Mouse (Mus musculus) layer of hippocampus, adult 9-10 months (tissue): ENCODE measurements around the gene Hist2h2be.
"Not testable (repeated sequence)": the region's sequence is repeated elsewhere in the genome, so short reads cannot be mapped to it uniquely, and the experiment has no call there.

Experiments
- DNase-seq: peaks from one replicate; pipeline ENCODE4 v3.0.0; 2022; ENCODE audit warnings: low spot score

Hist2h2be gene

DNA sequence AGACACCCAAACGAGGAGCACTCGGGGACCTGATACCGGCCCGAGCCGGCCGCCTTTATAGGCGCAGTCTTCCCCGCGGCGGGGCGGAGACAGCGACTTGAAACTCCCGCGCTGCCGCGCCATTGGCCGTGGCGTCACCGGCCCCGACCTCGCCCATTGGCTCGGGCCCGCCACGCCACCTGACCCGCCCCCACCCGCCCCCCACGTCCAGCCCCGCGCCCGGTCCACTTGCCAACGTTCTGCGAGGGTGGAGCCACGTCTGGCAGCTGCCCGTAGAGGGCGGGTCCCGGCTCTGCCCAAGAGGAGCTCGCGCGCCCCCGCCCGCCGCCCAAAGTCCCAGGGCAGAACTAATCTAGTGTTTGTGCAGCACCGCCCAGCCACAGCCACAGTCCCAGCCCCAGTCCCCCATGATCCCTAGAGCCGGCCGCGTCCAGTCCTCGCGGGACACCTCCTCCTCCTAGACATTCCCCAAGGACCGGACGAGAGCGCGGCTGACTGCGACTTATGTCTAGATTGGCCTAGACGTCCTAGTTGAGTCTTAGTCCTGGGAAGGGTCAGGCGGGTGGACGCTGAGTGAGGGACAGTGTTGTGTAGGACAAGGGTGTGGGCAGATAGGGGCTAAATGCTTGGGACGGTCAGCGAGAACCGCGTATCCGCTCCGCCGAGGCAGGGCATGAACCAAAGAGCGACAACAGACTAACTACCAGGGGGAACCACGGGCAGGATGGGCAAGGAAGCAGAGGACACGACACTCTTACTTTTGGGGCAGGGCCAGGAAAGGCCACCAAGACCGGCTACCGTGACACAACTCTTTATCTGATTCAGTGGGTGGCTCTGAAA lies 18.3 kb downstream of the Hist2h2be start, which contains the start of gene Hist2h3c2:
TSS of gene Hist2h3c2 (minus strand) at position 174 of the 840 bp plus-strand sequence.
- DNase-seq = not testable (repeated sequence)

DNA sequence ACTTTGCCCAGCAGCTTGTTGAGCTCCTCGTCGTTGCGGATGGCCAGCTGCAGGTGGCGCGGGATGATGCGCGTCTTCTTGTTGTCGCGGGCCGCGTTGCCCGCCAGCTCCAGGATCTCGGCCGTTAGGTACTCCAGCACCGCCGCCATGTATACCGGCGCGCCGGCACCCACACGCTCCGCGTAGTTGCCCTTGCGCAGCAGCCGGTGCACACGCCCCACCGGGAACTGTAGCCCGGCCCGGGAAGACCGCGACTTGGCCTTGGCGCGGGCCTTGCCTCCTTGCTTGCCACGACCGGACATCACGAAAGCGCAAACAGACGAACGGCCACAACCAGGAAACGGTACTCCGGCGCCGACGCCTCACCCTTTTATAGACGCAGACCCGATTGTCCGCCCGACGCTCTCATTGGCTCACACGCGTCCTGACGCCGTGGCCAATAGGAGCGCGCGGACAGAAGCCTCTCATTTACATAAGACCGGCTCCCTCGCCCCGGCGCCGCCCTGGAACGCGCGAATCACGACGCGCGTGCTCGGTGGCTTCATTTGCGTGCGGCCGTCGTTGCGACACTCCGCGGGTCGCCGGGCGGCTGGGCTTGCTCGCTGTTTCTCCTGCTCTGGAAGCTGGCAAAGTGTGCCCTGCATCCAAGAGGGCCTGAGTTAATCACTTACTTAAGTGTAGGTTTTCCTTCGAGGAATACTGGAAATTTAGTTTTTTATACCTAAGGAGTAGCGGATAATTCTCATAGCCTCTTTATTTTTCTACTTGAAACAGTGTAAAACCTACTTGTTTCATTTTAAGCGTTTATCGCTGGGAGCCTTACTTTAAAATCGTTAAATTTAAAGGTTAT lies 19.3 kb downstream of the Hist2h2be start, which contains the start of gene Hist2h2aa2:
TSS of gene Hist2h2aa2 (minus strand) at position 328 of the 850 bp plus-strand sequence.
- peak; percentile 93 for DNase-seq

DNA sequence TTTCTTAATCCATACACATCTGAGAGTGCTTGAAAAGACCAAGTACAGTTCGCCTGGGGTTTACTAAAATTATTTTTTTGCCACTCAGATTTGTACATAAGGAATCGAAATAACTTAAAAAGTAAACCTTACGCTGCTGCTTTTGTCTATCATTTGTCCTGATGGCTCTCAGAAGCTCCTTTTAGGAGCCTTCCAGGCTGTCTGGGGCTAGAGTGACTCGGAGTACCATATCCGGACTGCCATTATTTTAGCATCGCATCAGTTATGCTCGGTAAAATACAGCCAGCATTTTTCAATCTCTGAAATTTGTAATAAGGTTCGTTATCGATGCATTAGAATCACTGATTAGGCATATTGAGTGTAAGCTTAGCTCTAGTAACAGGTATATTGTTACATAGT lies 19.9 kb downstream of the Hist2h2be start:
- no peak for DNase-seq

DNA sequence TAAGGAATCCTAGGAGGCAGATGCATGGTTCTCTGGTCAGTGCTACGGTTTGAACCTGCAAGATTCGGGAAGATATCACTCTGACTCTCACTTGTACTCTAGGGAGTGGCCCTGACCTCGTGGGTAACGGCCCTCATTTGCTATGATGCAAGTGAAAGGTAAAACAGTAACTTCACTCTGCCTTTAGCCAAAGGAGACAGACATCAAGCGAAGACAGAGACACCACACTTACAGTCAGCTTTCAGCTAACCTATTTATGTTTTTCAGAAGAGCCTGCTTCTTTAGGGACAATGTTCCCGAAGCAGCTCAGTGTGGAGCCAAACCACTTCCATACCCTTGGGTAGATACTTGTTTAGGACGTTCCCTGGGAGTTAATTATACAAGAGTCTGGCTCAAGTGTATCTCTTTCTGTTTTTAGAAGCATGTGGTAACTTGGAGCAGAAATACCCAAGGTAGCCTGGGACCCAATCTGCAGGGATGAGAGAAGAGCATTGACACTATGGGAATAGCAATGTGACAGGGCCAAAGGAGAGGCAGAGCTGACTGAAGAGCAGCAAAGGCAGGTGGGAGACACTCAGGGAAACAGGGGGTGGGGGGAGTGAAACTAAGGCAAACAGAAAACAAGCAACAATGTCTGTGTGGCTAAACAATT lies 23.1 kb downstream of the Hist2h2be start:
- no peak for DNase-seq

DNA sequence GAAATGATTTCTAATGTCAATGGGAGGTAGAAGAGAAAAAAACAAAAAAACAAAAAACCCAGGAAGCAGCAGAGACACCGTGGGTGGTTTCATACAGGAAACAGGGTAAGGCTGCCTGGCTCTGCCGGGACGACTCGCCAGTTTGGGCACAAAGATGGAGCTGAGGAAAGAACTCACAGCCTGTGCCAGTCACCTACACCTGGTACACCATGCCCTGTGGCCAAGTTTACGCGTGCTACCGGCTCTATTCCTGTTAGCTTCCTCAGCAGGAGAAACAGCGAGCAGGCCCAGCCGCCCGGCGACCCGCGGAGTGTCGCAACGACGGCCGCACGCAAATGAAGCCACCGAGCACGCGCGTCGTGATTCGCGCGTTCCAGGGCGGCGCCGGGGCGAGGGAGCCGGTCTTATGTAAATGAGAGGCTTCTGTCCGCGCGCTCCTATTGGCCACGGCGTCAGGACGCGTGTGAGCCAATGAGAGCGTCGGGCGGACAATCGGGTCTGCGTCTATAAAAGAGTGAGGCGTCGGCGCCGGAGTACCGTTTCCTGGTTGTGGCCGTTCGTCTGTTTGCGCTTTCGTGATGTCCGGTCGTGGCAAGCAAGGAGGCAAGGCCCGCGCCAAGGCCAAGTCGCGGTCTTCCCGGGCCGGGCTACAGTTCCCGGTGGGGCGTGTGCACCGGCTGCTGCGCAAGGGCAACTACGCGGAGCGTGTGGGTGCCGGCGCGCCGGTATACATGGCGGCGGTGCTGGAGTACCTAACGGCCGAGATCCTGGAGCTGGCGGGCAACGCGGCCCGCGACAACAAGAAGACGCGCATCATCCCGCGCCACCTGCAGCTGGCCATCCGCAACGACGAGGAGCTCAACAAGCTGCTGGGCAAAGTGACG lies 24.3 kb downstream of the Hist2h2be start, which contains the start of gene Hist2h2aa1:
TSS of gene Hist2h2aa1 (plus strand) at position 495 of the 884 bp plus-strand sequence.
- peak; percentile 73 for DNase-seq

DNA sequence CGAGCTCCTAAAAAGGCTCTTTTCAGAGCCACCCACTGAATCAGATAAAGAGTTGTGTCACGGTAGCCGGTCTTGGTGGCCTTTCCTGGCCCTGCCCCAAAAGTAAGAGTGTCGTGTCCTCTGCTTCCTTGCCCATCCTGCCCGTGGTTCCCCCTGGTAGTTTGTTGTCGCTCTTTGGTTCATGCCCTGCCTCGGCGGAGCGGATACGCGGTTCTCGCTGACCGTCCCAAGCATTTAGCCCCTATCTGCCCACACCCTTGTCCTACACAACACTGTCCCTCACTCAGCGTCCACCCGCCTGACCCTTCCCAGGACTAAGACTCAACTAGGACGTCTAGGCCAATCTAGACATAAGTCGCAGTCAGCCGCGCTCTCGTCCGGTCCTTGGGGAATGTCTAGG lies 25.1 kb downstream of the Hist2h2be start:
- DNase-seq = not testable (repeated sequence)

DNA sequence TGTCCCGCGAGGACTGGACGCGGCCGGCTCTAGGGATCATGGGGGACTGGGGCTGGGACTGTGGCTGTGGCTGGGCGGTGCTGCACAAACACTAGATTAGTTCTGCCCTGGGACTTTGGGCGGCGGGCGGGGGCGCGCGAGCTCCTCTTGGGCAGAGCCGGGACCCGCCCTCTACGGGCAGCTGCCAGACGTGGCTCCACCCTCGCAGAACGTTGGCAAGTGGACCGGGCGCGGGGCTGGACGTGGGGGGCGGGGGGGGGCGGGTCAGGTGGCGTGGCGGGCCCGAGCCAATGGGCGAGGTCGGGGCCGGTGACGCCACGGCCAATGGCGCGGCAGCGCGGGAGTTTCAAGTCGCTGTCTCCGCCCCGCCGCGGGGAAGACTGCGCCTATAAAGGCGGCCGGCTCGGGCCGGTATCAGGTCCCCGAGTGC lies 25.5 kb downstream of the Hist2h2be start, which contains the start of gene Hist2h3c1:
TSS of gene Hist2h3c1 (plus strand) at position 259 of the 430 bp plus-strand sequence.
- not testable (repeated sequence) for DNase-seq

DNA sequence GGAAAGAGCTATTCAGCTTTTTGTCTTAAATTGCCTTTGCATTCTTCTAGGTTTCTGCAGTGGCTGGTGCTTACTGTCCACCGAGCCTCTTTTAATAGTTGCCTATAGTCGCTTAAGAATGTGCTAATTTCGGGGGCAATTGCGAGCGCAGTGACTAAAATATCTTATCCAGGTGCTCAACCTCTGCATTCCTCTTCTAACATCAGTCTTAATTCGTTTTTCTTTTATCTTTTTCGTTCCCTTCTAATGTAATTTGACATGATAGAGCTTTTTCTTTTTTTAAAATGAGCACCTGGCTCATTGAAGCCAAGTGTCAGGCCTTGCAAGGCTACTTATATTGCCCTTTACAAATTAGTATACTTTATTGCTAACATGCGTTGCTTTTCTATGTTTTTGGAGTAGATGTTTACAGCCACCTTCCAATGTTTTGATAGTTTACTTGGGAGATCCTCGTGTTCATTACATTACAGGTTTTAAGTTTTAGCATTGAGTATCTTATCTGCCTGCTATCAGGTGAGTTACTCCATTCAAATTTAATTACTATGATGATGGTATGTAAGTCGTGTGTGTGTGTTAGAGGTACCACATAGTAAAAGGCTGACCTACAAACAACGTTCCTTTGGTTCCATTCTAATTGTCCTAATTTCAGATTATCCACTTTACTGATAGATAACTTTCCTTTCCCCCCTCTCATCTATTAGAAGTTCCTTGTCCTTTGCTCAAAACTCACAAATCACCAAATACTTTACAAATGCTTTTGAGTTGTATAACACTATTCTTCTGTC lies 26.6 kb downstream of the Hist2h2be start:
- no peak for DNase-seq

DNA sequence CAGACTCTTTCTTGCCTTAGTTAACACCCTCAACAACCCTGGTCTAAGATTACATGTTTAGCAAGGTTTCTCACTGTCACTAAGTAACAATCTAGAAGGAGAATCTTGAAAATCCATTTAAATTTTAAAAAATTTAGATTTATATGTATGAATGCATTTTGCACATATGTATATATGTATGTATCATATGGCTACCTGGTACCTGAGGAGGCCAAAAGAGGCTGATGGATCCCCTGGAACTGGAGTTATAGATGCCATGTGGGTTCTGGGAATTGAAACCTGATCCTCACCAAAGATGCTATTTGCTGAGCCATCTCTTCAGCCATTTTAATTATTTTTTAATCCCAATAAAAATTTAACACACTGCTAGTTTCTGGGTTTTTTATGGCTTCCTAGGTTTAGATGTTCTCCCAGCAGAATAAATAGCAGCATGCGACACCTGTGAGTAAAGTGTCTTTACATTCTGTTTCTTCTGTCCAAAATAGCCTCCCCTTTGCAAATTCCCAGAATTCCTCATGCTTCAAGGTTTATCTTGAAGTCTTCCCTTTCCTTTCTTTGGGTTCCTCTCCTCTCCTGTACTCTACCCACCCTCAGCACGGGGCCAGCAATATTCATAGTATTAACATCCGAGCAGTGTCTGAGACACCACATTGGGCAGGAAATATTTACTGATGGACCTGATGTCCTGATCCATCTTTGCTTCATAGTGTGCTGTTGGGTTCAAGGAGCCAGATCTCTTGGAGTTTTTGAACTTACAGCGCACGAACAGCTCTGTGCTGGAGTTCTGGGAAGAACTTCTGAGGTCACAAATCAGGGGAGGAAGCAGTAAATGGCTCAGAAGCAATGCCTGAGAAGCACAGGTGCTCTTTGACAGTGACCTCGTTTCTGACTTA lies 27.5 kb downstream of the Hist2h2be start:
- no peak for DNase-seq

DNA sequence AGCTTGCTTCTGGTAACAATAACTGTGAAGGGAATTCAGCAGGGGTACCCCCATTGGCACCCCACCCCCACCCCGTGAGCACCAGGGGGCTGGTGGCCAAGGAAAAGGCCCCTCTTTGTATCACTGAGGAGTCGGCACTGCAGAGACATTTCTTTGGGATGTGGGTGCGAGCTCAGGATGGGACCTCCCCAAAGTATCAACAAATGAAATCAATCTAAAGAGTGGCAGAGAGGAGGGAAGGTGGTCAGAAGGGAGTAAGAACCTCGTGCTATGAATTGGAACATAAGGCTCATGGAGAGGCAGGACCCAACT lies 28.1 kb downstream of the Hist2h2be start:
- no peak for DNase-seq

DNA sequence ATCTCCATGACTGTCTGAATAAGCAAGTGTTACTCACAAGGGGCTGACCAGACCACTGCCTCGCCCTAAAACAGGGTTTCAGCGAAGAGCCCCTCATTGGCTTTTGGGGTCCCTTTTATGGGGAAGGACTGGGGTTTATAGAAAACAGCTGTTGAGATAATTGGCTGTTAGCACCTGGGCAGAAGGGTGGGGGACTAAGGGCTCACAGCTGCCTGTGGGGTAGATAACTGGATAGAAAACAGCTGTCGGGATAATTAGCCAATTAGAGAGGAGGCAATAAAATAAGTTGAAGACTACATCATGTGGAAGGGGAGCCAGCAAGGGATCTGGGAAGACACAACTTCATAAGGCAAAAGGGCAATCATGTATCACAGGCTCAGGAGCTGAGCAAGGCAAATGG lies 30.0 kb downstream of the Hist2h2be start:
- no peak for DNase-seq

DNA sequence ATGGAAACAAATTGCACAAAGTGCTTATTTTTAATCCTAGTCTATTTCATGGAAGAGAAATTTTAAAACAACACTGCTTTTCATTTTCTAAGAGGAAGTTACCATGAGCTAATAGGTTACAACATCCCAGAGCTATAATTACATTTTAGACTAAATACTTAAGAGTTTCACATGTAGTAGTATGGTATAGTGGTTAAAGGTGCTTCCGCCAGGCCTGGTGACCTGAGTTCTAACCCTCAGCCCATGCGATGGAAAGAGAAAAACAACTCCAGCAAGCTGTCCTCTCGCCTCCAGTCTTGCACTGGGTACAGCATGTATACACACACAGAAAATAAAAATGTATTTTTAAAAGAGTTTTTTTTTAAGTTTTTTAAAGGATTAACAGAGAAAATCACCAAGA lies 30.9 kb downstream of the Hist2h2be start:
- DNase-seq = no peak

DNA sequence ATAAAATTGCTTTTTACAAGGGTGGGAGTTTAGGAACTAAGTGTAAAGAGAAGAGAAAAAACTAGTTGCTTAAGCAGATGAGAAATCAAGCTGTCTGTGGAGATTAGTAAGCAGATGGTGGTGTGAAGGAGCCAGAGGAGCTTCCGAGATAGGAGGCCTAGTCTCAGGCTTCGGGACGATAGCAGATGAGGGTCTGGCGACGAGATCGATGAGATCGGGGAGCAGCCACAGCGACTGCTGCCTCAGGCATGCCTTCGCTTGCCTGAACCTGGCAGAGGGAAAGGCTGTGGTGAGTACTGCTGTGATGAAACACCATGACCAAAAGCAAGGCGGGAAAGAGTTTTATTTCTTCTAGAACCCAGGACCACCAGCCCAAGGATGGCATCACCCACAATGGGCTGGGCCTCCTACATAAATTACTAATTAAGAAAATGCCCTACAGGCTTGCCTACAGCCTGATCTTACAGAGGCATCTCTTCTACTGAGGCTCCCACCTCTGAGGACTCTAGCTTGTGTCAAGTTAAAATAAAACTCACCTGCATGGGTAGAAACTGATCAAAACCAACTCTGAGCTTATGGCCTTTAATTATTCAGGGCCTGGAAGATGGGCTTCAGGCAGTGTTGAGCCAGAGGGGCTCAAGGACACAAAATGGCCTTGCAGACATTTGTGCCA lies 33.9 kb downstream of the Hist2h2be start:
- no peak for DNase-seq

DNA sequence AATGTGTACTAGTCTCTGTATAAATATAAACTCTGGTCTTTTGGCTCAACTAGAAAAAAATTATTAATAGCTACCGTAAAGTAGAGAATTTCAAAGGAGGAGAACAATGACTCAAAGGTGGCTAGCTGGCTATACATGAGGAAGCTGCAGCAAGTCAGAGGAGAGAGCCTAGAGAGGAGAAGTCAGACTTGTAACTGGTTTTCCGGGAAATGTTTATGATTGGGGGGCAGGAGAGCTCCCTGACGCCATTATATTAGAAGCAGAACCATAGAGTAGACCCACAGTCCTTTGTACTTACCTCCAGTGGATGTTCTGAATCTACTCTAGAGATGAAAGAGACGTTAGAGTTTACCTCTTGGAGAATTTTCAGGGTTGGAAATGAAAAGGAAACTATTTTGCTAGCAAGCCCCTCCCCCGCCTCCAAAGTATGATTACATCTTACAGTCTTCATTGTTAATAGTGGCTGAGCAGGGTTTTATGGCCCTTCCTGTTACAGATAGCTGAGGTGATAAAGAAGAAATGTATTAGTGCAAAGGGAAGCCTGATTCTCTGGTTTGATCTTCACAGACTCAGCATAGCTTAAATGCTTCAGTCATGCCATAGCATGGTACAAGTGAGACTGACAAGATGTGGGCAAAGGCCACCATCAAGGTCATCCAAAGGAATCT lies 35.1 kb downstream of the Hist2h2be start:
- no peak for DNase-seq

DNA sequence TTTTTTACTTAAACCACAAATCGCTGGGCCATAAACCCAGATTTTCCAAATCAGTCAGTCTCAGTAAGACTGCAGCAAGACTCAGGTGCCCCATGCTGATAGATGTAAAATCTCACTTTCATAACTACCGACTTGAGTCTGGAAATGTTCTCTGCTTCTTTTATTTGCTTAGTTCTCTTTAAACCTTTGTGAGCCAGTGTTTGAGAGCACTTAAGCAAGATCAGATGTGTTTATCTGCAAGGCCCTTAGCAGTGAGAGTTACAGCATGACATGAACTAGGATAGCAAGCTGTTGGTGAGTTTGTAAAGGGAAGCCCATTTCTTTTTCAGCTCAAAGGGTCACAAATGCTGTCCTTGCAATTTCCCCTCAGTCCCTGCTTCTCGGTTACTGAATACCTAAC lies 36.3 kb downstream of the Hist2h2be start:
- DNase-seq = no peak

DNA sequence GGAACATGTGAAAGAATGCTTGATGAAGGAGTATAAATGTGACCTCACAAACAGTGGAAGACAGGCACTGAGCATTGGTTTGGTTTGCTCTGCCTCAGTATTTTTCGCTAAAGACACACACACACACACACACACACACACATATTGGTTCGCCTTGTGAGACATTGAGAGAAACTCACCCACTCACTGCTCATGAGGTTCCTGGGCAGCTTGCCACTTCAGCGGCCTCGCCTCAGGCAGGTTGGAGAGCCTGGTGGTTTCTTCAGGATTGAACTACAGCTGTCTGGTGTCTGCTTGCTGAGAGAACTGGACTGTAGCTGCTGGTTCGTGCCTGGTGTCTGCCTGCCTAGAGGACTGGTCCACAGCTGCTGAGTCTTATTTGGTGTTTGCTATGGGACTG lies 39.3 kb downstream of the Hist2h2be start:
- no peak for DNase-seq

DNA sequence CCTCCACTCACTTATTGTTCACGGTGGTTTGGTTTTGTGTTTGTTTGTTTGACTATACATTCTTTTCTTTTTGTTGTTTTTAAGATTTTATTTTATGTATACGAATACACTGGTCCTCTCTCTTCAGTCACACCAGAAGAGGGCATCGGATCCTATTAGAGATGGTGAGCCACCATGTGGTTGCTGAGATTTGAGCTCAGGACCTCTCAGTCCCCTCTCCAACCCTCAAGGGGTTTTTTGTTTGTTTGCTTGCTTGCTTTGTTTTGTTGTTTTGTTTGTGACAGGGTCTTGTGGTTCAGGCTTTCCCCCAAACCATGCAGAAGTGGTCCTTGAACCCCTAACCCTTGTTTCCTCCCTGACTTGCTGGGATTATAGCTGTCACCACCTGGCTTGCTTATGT lies 40.7 kb downstream of the Hist2h2be start:
- no peak for DNase-seq

DNA sequence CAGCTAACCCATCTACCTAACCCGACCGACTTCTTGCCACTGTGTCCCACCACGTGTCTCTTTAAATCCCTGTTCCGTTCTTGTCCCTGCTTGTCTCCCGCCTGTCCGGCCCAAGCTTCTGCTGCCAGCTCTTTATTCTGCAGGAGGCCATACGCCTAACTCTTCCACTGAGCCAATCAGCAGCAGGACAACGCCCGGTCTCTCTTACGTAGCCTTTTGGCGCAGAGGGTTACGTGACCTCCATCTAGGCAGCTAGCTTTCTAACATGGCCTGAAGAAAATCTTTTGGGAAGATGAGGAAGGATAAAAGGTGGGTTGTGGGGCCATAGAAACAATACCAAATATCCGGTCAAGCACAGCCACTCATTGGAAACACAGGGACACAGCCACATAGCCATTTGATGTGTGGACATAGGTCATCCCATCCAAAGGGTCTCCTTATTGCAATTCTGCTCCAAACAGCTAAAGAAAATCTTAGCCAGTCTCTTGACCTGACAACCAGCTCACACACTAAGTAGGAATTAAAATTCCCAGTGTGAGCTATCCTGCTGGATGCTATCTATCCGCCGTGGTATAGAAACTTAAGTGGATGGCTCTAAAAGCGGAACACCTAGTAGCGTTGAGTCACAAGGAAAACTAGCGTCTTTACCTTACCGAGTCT lies 41.4 kb downstream of the Hist2h2be start:
- peak; percentile 58 for DNase-seq
